ENCODE assay signal across 8 mouse cellular contexts in the genomic region with DNA sequence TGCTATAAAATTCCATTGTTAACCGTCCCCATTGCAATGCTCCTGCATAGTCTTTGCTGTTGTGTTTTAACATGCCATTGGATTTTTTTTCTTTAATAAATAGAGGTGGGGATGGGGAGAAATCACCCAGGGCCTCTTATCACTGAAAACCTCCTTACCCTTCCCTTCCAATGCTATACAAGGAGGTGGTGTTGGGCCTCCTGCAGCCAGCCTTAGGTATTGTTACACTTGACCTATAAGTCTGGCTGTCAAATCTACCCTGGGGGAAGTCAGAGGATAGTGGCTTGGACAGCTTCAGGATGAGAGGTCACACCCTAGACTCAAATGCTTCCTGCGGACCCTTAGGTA. TPM values are rescaled to one million over a fixed set of nuclear protein-coding genes. Genes with fewer than 3 reads are reported as not detected.
DNase-seq lines count a peak whose midpoint lies in the region; ATAC-seq and TF ChIP-seq lines count a peak whose summit lies in the region.

No protein-coding gene starts in this region.

- DNase-seq in heart, embryonic 10.5 days (ENCODE audit: low spot score) = no peak
- no peak for DNase-seq in heart, adult 8-10 months (ENCODE audit: low spot score)
- DNase-seq in CH12.LX (ENCODE audit: extremely low read depth) (no peak), MN1 (ENCODE audit: low spot score) (no peak)
- DNase-seq in forebrain, postnatal 0 days = no peak
- DNase-seq in natural killer cell, adult 2 months (ENCODE audit: low spot score in 2 of 2) = no peak
- no peak for DNase-seq in kidney, postnatal 4 days

- in situ Hi-C loops in CH12.LX (cut with MboI; ENCODE audit: low pct_ligation_motif_present, low pct_unique_long_range_greater_than_20kb, low sequenced_read_pairs) = no loop called here

- H3K36me3 ChIP-seq in heart, embryonic 10.5 days = no peaks in the 10 kb centered on the region
- H3K36me3 ChIP-seq in CH12.LX (replicated peaks in 1 of 2; ENCODE audit: control insufficient read depth in 1 of 2, insufficient read depth in 1 of 2, low read length in 1 of 2) = no peaks in the 10 kb centered on the region
- no peaks in the 10 kb centered on the region for H3K36me3 ChIP-seq in forebrain, postnatal 0 days (ENCODE audit: insufficient read depth)

- dilution Hi-C loops in CH12.LX (cut with MboI; ENCODE audit: extremely low pct_ligation_motif_present, extremely low pct_unique_long_range_greater_than_20kb, low sequenced_read_pairs) = no loop called here

- H3K27ac ChIP-seq in heart, embryonic 10.5 days = peak overlapping the region; percentile 96; the same call in 1 of the 2 replicates
- H3K27ac ChIP-seq in CH12.LX (ENCODE audit: insufficient read depth, low read depth) = no peak overlapping the region
- H3K27ac ChIP-seq in forebrain, postnatal 0 days (ENCODE audit: low read depth, low read length) = peak overlapping the region; percentile 90

- H3K79me2 ChIP-seq in CH12.LX (replicated peaks; ENCODE audit: control insufficient read depth, extremely low read depth, insufficient read depth, poor library complexity, severe bottlenecking) = no peaks in the 10 kb centered on the region

- peaks cover 14% of the 10 kb centered on the region; the same call in 1 of the 2 replicates for H3K4me1 ChIP-seq in heart, embryonic 10.5 days
- peaks cover 0 to 27% of the 10 kb centered on the region in 2 experiments; a peak in 2 of 4 replicates for H3K4me1 ChIP-seq in CH12.LX (ENCODE audit: control insufficient read depth in 1 of 2, insufficient read depth in 2 of 2)
- H3K4me1 ChIP-seq in forebrain, postnatal 0 days (ENCODE audit: insufficient read depth) = peaks cover 7% of the 10 kb centered on the region

- no peak for TF ChIP-seq EP300 in CH12.LX (IDR thresholded peaks at IDR 0.05; ENCODE audit: low read length)

- no peak for TF ChIP-seq RAD21 in CH12.LX (IDR thresholded peaks at IDR 0.05; ENCODE audit: low read depth, low read length)

- H3K27me3 ChIP-seq in heart, embryonic 10.5 days (ENCODE audit: insufficient read depth, poor library complexity, severe bottlenecking) = no peaks in the 10 kb centered on the region
- H3K27me3 ChIP-seq in CH12.LX (replicated peaks) = no peaks in the 10 kb centered on the region
- H3K27me3 ChIP-seq in forebrain, postnatal 0 days (ENCODE audit: insufficient read depth, low read length) = no peaks in the 10 kb centered on the region

- no peak for TF ChIP-seq POLR2A in CH12.LX (IDR thresholded peaks at IDR 0.05; ENCODE audit: low read depth, low read length)

- ATAC-seq in forebrain, postnatal 0 days = peak; percentile 55; the same call in 1 of the 2 replicates
- ATAC-seq in megakaryocyte progenitor cell, adult 5-6 weeks (replicated peaks; ENCODE audit: poor library complexity) = peak; percentile 43

- no peak overlapping the region for H3K9ac ChIP-seq in CH12.LX (ENCODE audit: insufficient read depth, low read depth)
- peak overlapping the region; percentile 90 for H3K9ac ChIP-seq in forebrain, postnatal 0 days

- H3K4me2 ChIP-seq in CH12.LX (ENCODE audit: insufficient read depth, low read depth, poor library complexity, severe bottlenecking) = peak overlapping the region; percentile 74
- peak overlapping the region; percentile 64 for H3K4me2 ChIP-seq in forebrain, postnatal 0 days (ENCODE audit: low read depth)

- H3K9me3 ChIP-seq in heart, embryonic 10.5 days = no peaks in the 10 kb centered on the region
- peaks cover 2% of the 10 kb centered on the region for H3K9me3 ChIP-seq in CH12.LX (replicated peaks; ENCODE audit: low read length)
- H3K9me3 ChIP-seq in forebrain, postnatal 0 days (ENCODE audit: low read length) = no peaks in the 10 kb centered on the region

- TF ChIP-seq CTCF in CH12.LX (conservative IDR thresholded peaks at IDR 0.05 in 1 of 2, IDR thresholded peaks at IDR 0.05 in 1 of 2; ENCODE audit: low read depth in 2 of 2, low read length in 2 of 2) = no peak
- no peak for TF ChIP-seq CTCF in forebrain, postnatal 0 days (IDR thresholded peaks at IDR 0.05; ENCODE audit: low read depth)

- H3K4me3 ChIP-seq in heart, embryonic 10.5 days = peak overlapping the region; percentile 84
- peak overlapping the region in 2 of 3 experiments; percentile 59 to 65 for H3K4me3 ChIP-seq in CH12.LX (replicated peaks in 1 of 3; ENCODE audit: low read depth in 2 of 3, low read length in 2 of 3, poor library complexity in 1 of 3)
- H3K4me3 ChIP-seq in forebrain, postnatal 0 days (ENCODE audit: low read depth, low read length) = peak overlapping the region; percentile 89

- WGBS in heart, embryonic 10.5 days = 35% methylated on average over 2 of the region's 2 CpGs
- 38% methylated on average over 2 of the region's 2 CpGs for WGBS in forebrain, postnatal 0 days

TF ChIP-seq in CH12.LX, 34 proteins besides CTCF, POLR2A, EP300 and RAD21:
- no peak for TF ChIP-seq HCFC1 (IDR thresholded peaks at IDR 0.05; ENCODE audit: low read depth, low read length)
- no peak for TF ChIP-seq ELF1 (IDR thresholded peaks at IDR 0.05; ENCODE audit: low read depth, low read length)
- no peak for TF ChIP-seq ZC3H11A (IDR thresholded peaks at IDR 0.05; ENCODE audit: low read depth, low read length)
- no peak for TF ChIP-seq SMC3 (IDR thresholded peaks at IDR 0.05; ENCODE audit: low read depth, low read length)
- no peak for TF ChIP-seq BHLHE40 (IDR thresholded peaks at IDR 0.05; ENCODE audit: low read depth, low read length)
- TF ChIP-seq ETS1 (conservative IDR thresholded peaks at IDR 0.05; ENCODE audit: low read depth, low read length) = no peak
- TF ChIP-seq USF2 (conservative IDR thresholded peaks at IDR 0.05; ENCODE audit: low read depth, low read length) = no peak
- TF ChIP-seq MEF2A (IDR thresholded peaks at IDR 0.05; ENCODE audit: borderline replicate concordance, low read depth, low read length) = no peak
- no peak for TF ChIP-seq JUND (conservative IDR thresholded peaks at IDR 0.05; ENCODE audit: low read depth, low read length)
- no peak for TF ChIP-seq JUN (IDR thresholded peaks at IDR 0.05; ENCODE audit: insufficient read depth, low read depth, low read length)
- no peak for TF ChIP-seq MAFK (IDR thresholded peaks at IDR 0.05; ENCODE audit: insufficient replicate concordance, low read length)
- TF ChIP-seq MXI1 (IDR thresholded peaks at IDR 0.05; ENCODE audit: low read depth, low read length) = no peak
- no peak for TF ChIP-seq ZKSCAN1 (IDR thresholded peaks at IDR 0.05; ENCODE audit: borderline replicate concordance, low read depth, low read length)

RNA-seq across cellular contexts. Expression of gene Fam171a1, which starts 3.8 kb away (rescaled TPM):
- polyA plus RNA-seq in heart, embryonic 10.5 days (2016; fragmentation: Nextera tagmentation; extraction: Ambion mirVana) = 34.0 and 35.3 TPM in 2 replicates
- 10 to 100 TPM; 12.1 to 16.7 (median 14.0) TPM for total RNA-seq in heart, adult 8-10 months (2022)
- total RNA-seq in CH12.LX (2012; rRNA removed) (0.50 and 0.59 TPM in 2 replicates), CH12.LX (2014; rRNA removed) (1.5 and 1.8 TPM in 2 replicates)
- 2.9 and 3.2 TPM in 2 replicates for polyA plus RNA-seq in CH12.LX (2012; ENCODE audit: insufficient read length, low read depth)
- total RNA-seq in forebrain, postnatal 0 days (2014; rRNA removed) = 43.7 and 53.5 TPM in 2 replicates
- 21.7 and 32.1 TPM in 2 replicates for polyA plus RNA-seq in forebrain, postnatal 0 days (2015; fragmentation: Nextera tagmentation; extraction: Ambion mirVana)
- total RNA-seq in megakaryocyte progenitor cell, adult 5-6 weeks (2015) = 3.7 and 5.5 TPM in 2 replicates
- 2.4 and 3.2 TPM in 2 replicates for total RNA-seq in megakaryocyte progenitor cell, adult 5-6 weeks (2017)
